Mouse (Mus musculus) lung, postnatal 0 days (tissue): Measurements from ENCODE around the gene Dlgap4.

ENCODE experiments used
- CTCF ChIP-seq: IDR thresholded peaks from 2 replicates; pipeline ENCODE4 v1.5.1; 2016; ENCODE audit warnings: antibody characterized with exemption, mild to moderate bottlenecking
- EP300 ChIP-seq: IDR thresholded peaks from 2 replicates; pipeline ENCODE4 v1.6.1; 2016; ENCODE audit warnings: antibody characterized with exemption, mild to moderate bottlenecking, control low read depth

- TF ChIP-seq CTCF (no peak), EP300 (0 out of 2 replicates have a peak, but pooled peaks have one; percentile 8)
Measured at GRCm38 (mm10) chr2:156717320-156718281, 104.1 kb downstream of the Dlgap4 start.
